Comparison of ENCODE assay signal across 8 mouse cellular contexts in genomic region chr10:41489708-41490517, GRCm38 (mm10). TPM values are rescaled to one million over a fixed set of nuclear protein-coding genes. Genes with fewer than 3 reads are reported as not detected.
DNase-seq lines count a peak whose midpoint lies in the region; ATAC-seq lines count a peak whose summit lies in the region.

Gene Smpd2, minus strand, starts transcription at chr10:41490369.
Gene Ppil6, plus strand, starts transcription at chr10:41490439.

- peak within 1 kb of the TSS; percentile 78 for H3K9ac ChIP-seq in heart, embryonic 14.5 days (ENCODE audit: low read length)
- H3K9ac ChIP-seq in liver, embryonic 12.5 days, result peak within 1 kb of the TSS; percentile 74

- no peaks in the 10 kb centered on the region for H3K27me3 ChIP-seq in heart, embryonic 14.5 days (ENCODE audit: control insufficient read depth, insufficient read depth, low read length)
- H3K27me3 ChIP-seq in liver, embryonic 12.5 days (replicated peaks), result 0 out of 2 replicates have a peak, but pooled peaks cover 8% of the 10 kb centered on the region
- H3K27me3 ChIP-seq in splenic B cell, adult 2 months (ENCODE audit: control insufficient read depth, insufficient read depth, low read length, poor library complexity, severe bottlenecking), result no peaks in the 10 kb centered on the region

- peak; percentile 94 for DNase-seq in CD4-positive, CD25-positive, alpha-beta regulatory T cell, adult 2 months (ENCODE audit: low read depth, low spot score)
- peak; percentile 71 for DNase-seq in c-Kit-negative CD71-positive TER-119-positive erythroid progenitor cells, embryonic 14.5 days (ENCODE audit: low read depth, low spot score)
- peak; percentile 82 for DNase-seq in fibroblast of lung, adult 2 months (ENCODE audit: low read depth)
- DNase-seq in kidney, postnatal 10 days, result peak; percentile 97
- DNase-seq in naive thymus-derived CD4-positive, alpha-beta T cell, adult 2 months (ENCODE audit: low read depth), result peak; percentile 95
- DNase-seq in splenic B cell, adult 2 months (ENCODE audit: low read depth, low spot score), result peak; percentile 94

- H3K4me3 ChIP-seq in heart, embryonic 14.5 days (ENCODE audit: control insufficient read depth in 1 of 2, insufficient read depth in 1 of 2, low read depth in 1 of 2, low read length in 2 of 2), result peak within 1 kb of the TSS; percentile 54 to 62
- peak within 1 kb of the TSS; percentile 74 for H3K4me3 ChIP-seq in liver, embryonic 12.5 days

- ATAC-seq in heart, embryonic 14.5 days (ENCODE audit: insufficient number of reproducible peaks, insufficient read depth, low FRiP score, low read depth), result peak; percentile 89
- ATAC-seq in liver, embryonic 12.5 days, result peak; percentile 90

- no peaks in the 10 kb centered on the region for H3K9me3 ChIP-seq in heart, embryonic 14.5 days (ENCODE audit: control insufficient read depth, low read length)
- no peaks in the 10 kb centered on the region for H3K9me3 ChIP-seq in liver, embryonic 12.5 days (replicated peaks)

- peak within 1 kb of the TSS; percentile 28 to 80 for H3K27ac ChIP-seq in heart, embryonic 14.5 days (replicated peaks in 1 of 2; ENCODE audit: control insufficient read depth in 1 of 2, insufficient read depth in 1 of 2, low read depth in 2 of 2, low read length in 2 of 2)
- peak within 1 kb of the TSS; percentile 27 for H3K27ac ChIP-seq in liver, embryonic 12.5 days

- peak within 1 kb of the TSS; percentile 100 for H3K4me2 ChIP-seq in heart, embryonic 14.5 days (ENCODE audit: low read length)
- H3K4me2 ChIP-seq in liver, embryonic 12.5 days, result peak within 1 kb of the TSS; percentile 100

- H3K36me3 ChIP-seq in heart, embryonic 14.5 days (ENCODE audit: control insufficient read depth, insufficient read depth, low read length), result peaks cover 37% of the 10 kb centered on the region
- H3K36me3 ChIP-seq in liver, embryonic 12.5 days, result peaks cover 27% of the 10 kb centered on the region
- H3K36me3 ChIP-seq in splenic B cell, adult 2 months (ENCODE audit: control insufficient read depth, insufficient read depth, low read length, poor library complexity, severe bottlenecking), result peaks cover 7% of the 10 kb centered on the region

- peaks cover 6 to 17% of the 10 kb centered on the region in 2 experiments; a peak in 3 of 4 replicates for H3K4me1 ChIP-seq in heart, embryonic 14.5 days (ENCODE audit: control insufficient read depth in 2 of 2, insufficient read depth in 2 of 2, low read length in 2 of 2)
- peaks cover 24% of the 10 kb centered on the region for H3K4me1 ChIP-seq in liver, embryonic 12.5 days

- under 1% methylated on average over 50 of the region's 50 CpGs for WGBS in heart, embryonic 14.5 days
- WGBS in liver, embryonic 12.5 days (ENCODE audit: insufficient replicate concordance), result 2% methylated on average over 50 of the region's 50 CpGs

RNA-seq across cellular contexts. Expression of gene Smpd2, which starts in this region (rescaled TPM):
- 51.1 and 54.0 TPM in 2 replicates for polyA plus RNA-seq in heart, embryonic 14.5 days (2014; fragmentation: Nextera tagmentation; extraction: Ambion mirVana)
- polyA plus RNA-seq in liver, embryonic 12.5 days (2016; fragmentation: Nextera tagmentation; extraction: Ambion mirVana), result 12.2 and 13.4 TPM in 2 replicates

RNA-seq across cellular contexts. Expression of gene Ppil6, which starts in this region (rescaled TPM):
- polyA plus RNA-seq in heart, embryonic 14.5 days (2014; fragmentation: Nextera tagmentation; extraction: Ambion mirVana), result 1.8 and 2.3 TPM in 2 replicates
- 0.12 TPM in 1 of 2 replicates, not detected in the other for polyA plus RNA-seq in liver, embryonic 12.5 days (2016; fragmentation: Nextera tagmentation; extraction: Ambion mirVana)

Comparison
In these comparisons a context has a peak if more than half of its experiments do, and no peak if none do; other contexts are left out.
1. Peak in every context shown above with its lines: DNase-seq, ATAC-seq, H3K4me3 ChIP-seq and H3K27ac ChIP-seq.